Mouse (Mus musculus) limb, embryonic 11.5 days (tissue): ENCODE data around the gene Klhl2. TPM values are rescaled to one million over a fixed set of nuclear protein-coding genes. Genes with fewer than 3 reads are reported as not detected.

ENCODE experiments used
- ATAC-seq: fragments of 200-750 bp; cut with Nextera tagmentation; 2 replicates; pipeline ENCODE4 v1.8.0; 2017; ENCODE audit warnings: low read depth; ENCODE audit not compliant: insufficient number of reproducible peaks, low FRiP score, low TSS enrichment
- DNase-seq: peaks from one replicate; pipeline ENCODE4 v3.0.0-alpha.2; 2015; ENCODE audit warnings: low spot score
- H3K27ac ChIP-seq: fragments of 300-500 bp; sonication (generic); replicated peaks from 2 replicates; pipeline ENCODE4 v1.5.1; 2014; ENCODE audit warnings: low read depth, mild to moderate bottlenecking, low read length
- H3K27me3 ChIP-seq: fragments of 300-500 bp; sonication (generic); 2 replicates; pipeline ENCODE4 v1.6.1; 2014; ENCODE audit warnings: mild to moderate bottlenecking, low read length, mixed read lengths; ENCODE audit not compliant: control insufficient read depth, insufficient read depth
- H3K36me3 ChIP-seq: fragments of 300-500 bp; sonication (generic); 2 replicates; pipeline ENCODE4 v1.6.1; 2014; ENCODE audit warnings: mild to moderate bottlenecking, low read length, moderate library complexity, mixed read lengths; ENCODE audit not compliant: control insufficient read depth, insufficient read depth
- H3K4me1 ChIP-seq: fragments of 300-500 bp; sonication (generic); 2 replicates; pipeline ENCODE4 v1.6.1; 2014; ENCODE audit warnings: low read length, mixed read lengths; ENCODE audit not compliant: control insufficient read depth, insufficient read depth
- H3K4me2 ChIP-seq: fragments of 300-500 bp; sonication (generic); 2 replicates; pipeline ENCODE4 v1.6.1; 2014; ENCODE audit warnings: low read depth, mild to moderate bottlenecking, moderate library complexity; ENCODE audit not compliant: severe bottlenecking
- H3K4me3 ChIP-seq: fragments of 300-500 bp; sonication (generic); 2 replicates; pipeline ENCODE4 v1.5.1; 2014; ENCODE audit warnings: low read depth, low read length
- H3K9ac ChIP-seq: fragments of 300-500 bp; sonication (generic); 2 replicates; pipeline ENCODE4 v1.6.1; 2014; ENCODE audit warnings: mild to moderate bottlenecking, low read length
- H3K9me3 ChIP-seq: fragments of 300-500 bp; sonication (generic); 2 replicates; pipeline ENCODE4 v1.6.1; 2016; ENCODE audit warnings: low read length; ENCODE audit not compliant: control insufficient read depth
- WGBS: fragments of 180-500 bp; shearing (Covaris S2); extraction: QIAGEN DNeasy Blood & Tissue Kit; methylation state at CpG from one replicate; pipeline ENCODE4 v1.1.7; 2014; 5-methylcytosine and 5-hydroxymethylcytosine counted together
- polyA plus RNA-seq: library from polyadenylated mRNA; unstranded; fragments of >200 nt; fragmentation: Nextera tagmentation; extraction: Ambion mirVana; gene quantifications from 2 replicates; pipeline ENCODE4 v1.2.1, GENCODE M21; 2014

The Klhl2 gene
- 10.4 and 12.0 TPM in 2 replicates for polyA plus RNA-seq

DNA sequence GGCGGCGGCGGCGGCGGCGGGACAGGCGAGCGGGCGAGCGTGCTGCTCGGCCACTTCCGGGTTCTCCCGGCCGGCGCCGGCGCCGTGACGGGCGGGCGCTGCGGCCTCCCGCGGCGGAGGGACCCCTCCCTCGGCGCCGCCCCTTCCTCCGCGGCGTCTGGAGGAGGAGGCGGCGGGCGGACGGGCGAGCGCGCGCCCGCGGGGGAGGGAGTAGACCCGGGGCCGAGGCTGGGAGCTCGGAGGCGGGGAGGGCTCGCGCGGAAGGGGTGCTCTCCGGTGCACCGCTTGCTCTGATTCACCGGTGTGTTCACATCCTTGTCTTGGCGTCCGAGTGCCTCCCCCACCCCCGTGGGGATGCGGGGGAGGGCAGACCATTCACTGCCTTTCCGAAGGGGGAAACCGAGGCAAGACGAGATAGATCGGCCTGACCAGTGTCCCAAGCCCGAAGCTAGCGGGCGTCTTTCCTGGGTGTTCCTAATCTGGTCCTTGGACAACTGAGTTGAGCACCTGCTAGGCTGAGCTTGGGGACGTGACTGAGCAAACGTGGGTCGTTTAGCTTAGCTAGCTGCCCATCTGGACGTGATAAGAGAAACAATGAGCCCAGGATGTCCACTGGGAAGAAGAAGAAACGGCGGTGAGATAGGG is at the start of gene Klhl2:
Gene Klhl2 (minus strand): TSS at position 121 of the 645 bp plus-strand sequence.
- peak within 1 kb of the TSS; percentile 62 for H3K27ac ChIP-seq
- ATAC-seq (peak; percentile 86), DNase-seq (peak; percentile 73)
- H3K4me3 ChIP-seq: peak within 1 kb of the TSS; percentile 73
- no peaks in the 10 kb centered on the region; the same call in 1 of the 2 replicates for H3K9me3 ChIP-seq
- H3K27me3 ChIP-seq: no peaks in the 10 kb centered on the region
- peaks cover 8% of the 10 kb centered on the region; the same call in 1 of the 2 replicates for H3K4me1 ChIP-seq
- no peaks in the 10 kb centered on the region for H3K36me3 ChIP-seq
- WGBS: under 1% methylated on average over 33 of the region's 68 CpGs
- peak within 1 kb of the TSS; percentile 67 for H3K4me2 ChIP-seq
- peak within 1 kb of the TSS; percentile 84 for H3K9ac ChIP-seq

DNA sequence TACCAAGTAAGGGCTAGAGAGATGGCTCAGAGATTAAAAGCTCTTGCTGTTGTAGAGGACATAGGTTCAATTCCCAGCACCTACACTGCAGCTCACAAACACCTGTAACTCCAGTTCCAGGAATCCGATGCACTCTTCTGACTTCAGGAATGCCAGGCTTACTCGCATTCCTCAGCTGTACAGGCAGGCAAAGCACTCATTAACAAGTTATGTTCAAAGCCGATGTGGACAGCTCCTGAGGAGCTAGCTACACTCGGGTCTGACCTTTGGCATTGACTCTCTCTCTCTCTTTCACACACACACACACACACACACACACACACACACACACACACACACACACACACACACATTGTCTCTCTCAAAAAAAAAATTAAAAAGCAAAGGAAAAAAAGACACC is 48.9 kb upstream of the Klhl2 start:
- H3K9me3 ChIP-seq: no peaks in the 10 kb centered on the region
- ATAC-seq (no peak), DNase-seq (peak; percentile 28)
- H3K4me1 ChIP-seq: no peaks in the 10 kb centered on the region
- H3K36me3 ChIP-seq: no peaks in the 10 kb centered on the region
- H3K27me3 ChIP-seq: no peaks in the 10 kb centered on the region
- H3K27ac ChIP-seq: no peak overlapping the region
- H3K9ac ChIP-seq: no peak overlapping the region
- no peak overlapping the region for H3K4me2 ChIP-seq
- no peak overlapping the region for H3K4me3 ChIP-seq
- WGBS: 20% methylated on average over 4 of the region's 4 CpGs

DNA sequence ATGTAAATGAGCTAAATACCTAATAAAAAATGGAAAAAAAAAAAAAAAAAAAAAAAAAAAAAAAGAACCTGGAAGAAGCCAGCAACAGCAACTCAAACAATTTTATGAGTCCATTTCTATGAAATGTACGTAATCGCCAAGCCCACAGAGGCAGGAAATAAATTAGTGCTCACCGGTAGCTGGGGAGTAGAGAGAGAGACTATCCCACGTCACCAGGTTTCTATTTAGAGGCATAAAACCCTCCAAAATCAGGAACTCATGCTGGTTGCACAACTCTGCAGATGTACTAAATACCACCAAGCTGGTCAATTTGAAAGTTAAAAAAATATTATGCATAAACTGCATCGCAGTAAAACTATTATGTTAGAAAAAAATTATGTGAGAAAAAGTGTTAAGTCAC is 46.9 kb upstream of the Klhl2 start:
- H3K9ac ChIP-seq: no peak overlapping the region
- no peaks in the 10 kb centered on the region for H3K36me3 ChIP-seq
- H3K4me3 ChIP-seq: no peak overlapping the region
- no peaks in the 10 kb centered on the region for H3K4me1 ChIP-seq
- no peak overlapping the region for H3K27ac ChIP-seq
- no peaks in the 10 kb centered on the region for H3K27me3 ChIP-seq
- WGBS: 73% methylated on average over 5 of the region's 5 CpGs
- DNase-seq (no peak), ATAC-seq (no peak)
- H3K9me3 ChIP-seq: no peaks in the 10 kb centered on the region
- H3K4me2 ChIP-seq: no peak overlapping the region

DNA sequence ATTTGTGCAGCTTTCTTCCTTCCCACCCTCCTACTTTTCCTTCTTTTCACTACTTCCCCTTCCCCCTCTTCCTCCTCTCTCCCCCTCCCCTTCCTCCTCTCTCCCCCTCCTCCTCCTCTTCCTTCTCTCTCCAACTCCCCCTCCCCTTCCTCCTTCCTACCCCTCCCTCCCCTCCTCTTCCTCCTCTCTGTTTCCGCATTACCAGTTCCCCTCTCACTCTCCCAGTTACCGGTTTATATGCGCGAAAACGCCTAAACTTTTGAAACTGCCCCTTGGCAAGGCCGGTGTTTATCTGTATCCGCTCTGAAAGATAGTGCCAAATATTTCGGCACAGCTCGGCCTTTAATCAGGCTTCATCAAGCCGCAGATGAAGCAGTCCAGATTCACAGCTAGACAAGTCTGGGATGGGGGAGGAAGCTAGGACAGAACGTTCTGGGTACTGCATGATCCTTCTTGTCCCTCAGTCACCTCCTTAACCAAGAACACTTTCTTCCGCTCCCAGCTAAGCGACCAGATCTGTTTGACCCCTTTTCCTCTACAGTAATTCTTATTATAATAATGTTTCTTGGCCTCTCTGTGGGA is 30.9 kb upstream of the Klhl2 start:
- H3K9me3 ChIP-seq: no peaks in the 10 kb centered on the region
- no peak overlapping the region for H3K4me3 ChIP-seq
- no peak for DNase-seq
- H3K27me3 ChIP-seq: no peaks in the 10 kb centered on the region
- no peak overlapping the region for H3K4me2 ChIP-seq
- WGBS: 47% methylated on average over 13 of the region's 13 CpGs
- no peak overlapping the region for H3K9ac ChIP-seq
- no peaks in the 10 kb centered on the region for H3K4me1 ChIP-seq
- ATAC-seq: no peak
- H3K27ac ChIP-seq: no peak overlapping the region
- H3K36me3 ChIP-seq: no peaks in the 10 kb centered on the region

DNA sequence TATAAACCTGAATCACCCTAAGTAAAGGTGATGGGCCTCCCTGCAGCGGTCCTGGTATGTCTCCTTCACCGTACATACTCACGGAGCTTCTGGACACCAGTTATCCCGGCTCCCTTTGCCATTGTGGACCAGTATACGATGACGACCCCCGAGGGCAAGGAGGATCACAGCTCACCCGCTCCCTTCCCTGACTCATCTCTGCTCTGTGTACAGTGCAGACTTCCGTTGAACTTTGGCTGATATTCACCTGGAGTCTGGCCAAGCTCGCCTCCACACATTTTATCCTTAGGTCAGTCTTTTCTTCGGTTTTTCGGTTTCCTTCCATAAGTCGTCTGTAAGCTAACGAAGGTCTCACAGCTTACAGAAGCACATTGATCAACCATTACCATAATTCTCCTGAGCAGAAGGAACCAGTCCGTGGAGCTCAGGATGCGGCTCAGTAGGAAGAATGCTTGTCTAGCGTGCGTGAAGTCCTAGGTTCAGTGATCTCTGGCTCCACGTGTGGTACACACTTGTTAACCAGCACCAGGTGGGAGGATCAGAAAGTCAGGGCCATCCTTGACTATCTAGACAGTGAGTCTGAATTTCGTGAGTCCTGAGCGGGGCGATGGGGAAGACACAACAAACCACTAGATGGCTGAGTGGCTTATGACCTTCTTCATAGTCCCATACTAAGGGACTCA is 28.0 kb upstream of the Klhl2 start:
- WGBS: 92% methylated on average over 22 of the region's 22 CpGs

DNA sequence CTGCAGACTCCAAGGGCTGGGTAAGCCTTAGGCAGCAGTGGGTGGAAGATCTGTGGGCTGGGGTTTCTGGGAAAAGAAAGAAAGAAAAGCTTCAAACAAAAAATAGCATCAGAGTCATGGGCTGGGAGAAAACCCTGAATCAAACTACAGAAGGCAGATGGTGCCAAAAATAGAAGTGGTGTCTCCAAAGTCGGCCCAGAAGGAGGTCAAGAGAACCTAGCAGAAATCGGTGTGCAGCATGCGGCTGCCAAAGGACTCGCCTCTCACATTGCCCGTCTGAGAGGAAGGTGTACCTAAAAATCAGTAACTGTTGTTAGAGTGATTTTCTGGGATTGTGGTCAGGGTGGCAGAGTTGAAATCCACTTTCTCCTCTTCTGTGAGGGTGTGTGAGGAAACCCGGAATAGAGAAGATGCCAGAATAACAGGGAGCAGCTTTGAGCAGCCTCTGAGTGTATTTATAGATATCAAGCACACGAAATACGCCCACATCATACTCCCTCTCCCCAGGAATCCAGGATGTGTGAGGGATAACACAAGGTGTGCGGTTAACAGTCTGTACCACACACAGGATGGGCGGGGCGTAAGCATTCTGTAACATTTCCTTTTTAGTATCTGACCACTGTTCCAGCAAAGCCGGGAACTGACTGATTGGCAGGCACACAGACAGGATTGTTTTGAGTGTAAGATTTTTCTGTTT is 21.8 kb upstream of the Klhl2 start:
- DNase-seq (no peak), ATAC-seq (no peak)
- H3K36me3 ChIP-seq: no peaks in the 10 kb centered on the region
- no peaks in the 10 kb centered on the region for H3K27me3 ChIP-seq
- H3K4me2 ChIP-seq: no peak overlapping the region
- H3K9ac ChIP-seq: no peak overlapping the region
- WGBS: 87% methylated on average over 12 of the region's 12 CpGs
- no peak overlapping the region for H3K4me3 ChIP-seq
- no peaks in the 10 kb centered on the region for H3K4me1 ChIP-seq
- H3K27ac ChIP-seq: no peak overlapping the region
- H3K9me3 ChIP-seq: no peaks in the 10 kb centered on the region

More for the DNA sequence above, 28.0 kb upstream of the Klhl2 start:
- no peaks in the 10 kb centered on the region for H3K4me1 ChIP-seq
- H3K36me3 ChIP-seq: no peaks in the 10 kb centered on the region
- no peak for ATAC-seq
- H3K9ac ChIP-seq: no peak overlapping the region
- H3K4me3 ChIP-seq: no peak overlapping the region
- no peaks in the 10 kb centered on the region for H3K9me3 ChIP-seq
- no peaks in the 10 kb centered on the region for H3K27me3 ChIP-seq
- no peak overlapping the region for H3K4me2 ChIP-seq
- no peak for DNase-seq
- H3K27ac ChIP-seq: no peak overlapping the region

DNA sequence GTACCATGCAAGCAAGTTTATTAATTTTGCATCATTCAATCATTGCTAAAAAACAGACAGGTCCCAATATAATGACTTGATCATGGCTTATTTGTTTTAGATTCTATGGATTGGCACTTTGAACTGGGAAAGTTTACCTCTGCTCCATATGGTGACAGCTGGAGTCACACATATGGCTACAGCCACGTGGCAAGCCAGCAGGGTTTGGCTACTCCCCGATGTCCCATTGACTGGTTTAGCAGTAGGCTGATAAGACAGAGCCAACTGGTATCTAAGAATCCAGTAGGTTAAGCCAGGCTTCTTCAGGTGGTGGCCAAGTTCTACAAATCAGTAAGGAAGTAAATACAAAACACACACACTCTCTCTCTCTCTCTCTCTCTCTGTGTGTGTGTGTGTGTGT is 20.4 kb upstream of the Klhl2 start:
- no peaks in the 10 kb centered on the region for H3K27me3 ChIP-seq
- H3K4me2 ChIP-seq: no peak overlapping the region
- WGBS: 64% methylated on average over 2 of the region's 2 CpGs
- no peaks in the 10 kb centered on the region for H3K9me3 ChIP-seq
- no peak overlapping the region for H3K27ac ChIP-seq
- H3K36me3 ChIP-seq: no peaks in the 10 kb centered on the region
- ATAC-seq: no peak
- no peak overlapping the region for H3K9ac ChIP-seq
- H3K4me3 ChIP-seq: no peak overlapping the region
- DNase-seq: no peak
- no peaks in the 10 kb centered on the region for H3K4me1 ChIP-seq
